Mouse (Mus musculus) heart, postnatal 0 days (tissue): ENCODE measurements around the gene Ccr1l1.

ENCODE experiments used
- CTCF ChIP-seq: IDR thresholded peaks from 2 replicates; pipeline ENCODE4 v1.5.1; 2016; ENCODE audit warnings: antibody characterized with exemption, control low read depth, low read depth
- EP300 ChIP-seq: IDR thresholded peaks from 2 replicates; pipeline ENCODE4 v1.6.1; 2016; ENCODE audit warnings: antibody characterized with exemption, low read depth

DNA sequence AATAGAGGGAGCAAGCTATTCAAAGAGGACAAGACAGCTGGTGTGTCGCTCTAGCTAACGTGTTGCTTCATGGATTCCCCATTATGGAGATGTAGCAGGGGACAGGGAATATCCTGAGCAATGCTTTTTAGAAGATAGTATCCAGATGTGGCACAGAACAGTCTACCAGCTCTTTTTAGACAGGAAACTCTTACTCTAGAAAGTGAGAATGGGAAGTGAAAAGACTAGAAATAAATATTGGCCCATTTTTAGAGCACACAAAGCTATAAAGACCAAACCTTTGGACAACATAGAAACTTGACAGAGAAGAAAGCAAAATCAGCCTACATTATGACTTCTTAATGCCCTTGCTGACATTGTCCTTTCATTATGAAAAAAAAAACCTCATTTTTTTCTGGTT, 2.6 kb downstream of the Ccr1l1 start:
- TF ChIP-seq CTCF (no peak), EP300 (no peak)
